Mouse (Mus musculus) effector memory CD4-positive, alpha-beta T cell, adult 7 months (primary cell): Measurements from ENCODE around the gene Tmem230. TPM values are rescaled to one million over a fixed set of nuclear protein-coding genes. Genes with fewer than 3 reads are reported as not detected.

Experiments
- polyA plus RNA-seq: library from polyadenylated mRNA; unstranded; fragments of 100-300 nt; shearing (Covaris generic); gene quantifications from one replicate; pipeline ENCODE4 v1.2.1, GENCODE M21; 2017

Gene Tmem230
- 35.8 TPM for polyA plus RNA-seq

GRCm38 (mm10) chr2:132247539-132248313, at the start of gene Tmem230:
TSS of gene Tmem230 (minus strand) at chr2:132247807.

DNA sequence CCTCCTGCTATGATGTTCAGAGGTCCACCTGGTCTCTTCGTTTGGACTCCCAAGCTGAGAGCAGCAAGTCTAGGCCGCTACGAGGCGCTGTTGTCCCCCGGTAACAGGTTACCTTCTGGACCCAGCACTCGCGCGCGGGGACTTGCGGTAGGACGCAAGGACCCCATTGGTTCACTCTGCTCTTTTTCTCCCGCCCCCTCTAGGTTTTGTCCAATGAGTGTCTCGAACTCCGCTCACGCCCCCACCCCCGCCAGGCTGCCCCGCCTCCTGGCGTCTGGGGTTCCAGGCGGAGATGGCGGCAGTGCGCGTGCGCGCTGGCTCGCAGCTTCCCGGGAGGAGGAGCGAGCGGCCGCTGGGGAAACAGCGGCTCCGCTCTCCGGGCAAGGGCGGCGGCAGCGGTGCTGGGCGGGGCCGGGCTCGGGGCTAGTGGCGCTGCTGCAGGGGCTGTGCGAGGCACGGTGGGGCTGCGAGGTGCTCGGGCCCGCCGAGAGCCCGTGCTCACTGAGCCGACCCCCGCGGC, 15.3 kb upstream of the Tmem230 start, which contains the start of gene Cds2:
Gene Cds2, plus strand, starts transcription at position 270 of the 520 bp plus-strand sequence.

GRCm38 (mm10) chr2:132252542-132253528, 5.2 kb upstream of the Tmem230 start, which contains the start of gene Pcna:
TSS of gene Pcna (minus strand) at chr2:132253314.

Other genes starting within 250 kb of the Tmem230 start
- 46.1 TPM for gene Rassf2, start 217.5 kb downstream of the Tmem230 start, polyA plus RNA-seq
- 33.3 TPM for gene Slc23a2, start 102.7 kb downstream of the Tmem230 start, polyA plus RNA-seq
- 184 TPM for gene Pcna, start 5.5 kb upstream of the Tmem230 start, polyA plus RNA-seq
- gene Cds2, start 15.3 kb upstream of the Tmem230 start, polyA plus RNA-seq: 108 TPM
- gene Prokr2, start 137.6 kb upstream of the Tmem230 start, polyA plus RNA-seq: 0.50 TPM